Mouse (Mus musculus) bone marrow macrophage, adult 2 months (primary cell): ENCODE measurements around the gene Ube2q1.

Experiments used
- CTCF ChIP-seq: IDR thresholded peaks from 2 replicates; pipeline ENCODE4 v1.5.1; 2012; ENCODE audit warnings: low read depth, mild to moderate bottlenecking, low read length, moderate library complexity
- POLR2A ChIP-seq: IDR thresholded peaks from 2 replicates; pipeline ENCODE4 v1.6.1; 2012; ENCODE audit warnings: mild to moderate bottlenecking, low read depth, low read length, borderline replicate concordance

- TF ChIP-seq POLR2A, result no peak
- TF ChIP-seq CTCF, result no peak
Observed at GRCm38 (mm10) chr3:89776001-89776400, 2.6 kb downstream of the Ube2q1 start.
